Mouse (Mus musculus) embryonic facial prominence, embryonic 15.5 days (tissue): ENCODE data around the gene Lrrn3. TPM values are rescaled to one million over a fixed set of nuclear protein-coding genes. Genes with fewer than 3 reads are reported as not detected.

Experiments
- ATAC-seq: fragments of 200-750 bp; cut with Nextera tagmentation; 2 replicates; pipeline ENCODE4 v1.8.0; 2017; ENCODE audit warnings: low read depth, moderate TSS enrichment; ENCODE audit not compliant: insufficient number of reproducible peaks, low FRiP score, low TSS enrichment
- H3K27ac ChIP-seq: fragments of 300-500 bp; sonication (generic); replicated peaks from 2 replicates; pipeline ENCODE4 v1.5.1; 2015; ENCODE audit warnings: mild to moderate bottlenecking, inconsistent platforms
- H3K27me3 ChIP-seq: fragments of 300-500 bp; sonication (generic); 2 replicates; pipeline ENCODE4 v1.6.1; 2015; ENCODE audit warnings: inconsistent platforms
- H3K36me3 ChIP-seq: fragments of 300-500 bp; sonication (generic); 2 replicates; pipeline ENCODE4 v1.6.1; 2015; ENCODE audit warnings: mild to moderate bottlenecking, inconsistent platforms
- H3K4me1 ChIP-seq: fragments of 300-500 bp; sonication (generic); 2 replicates; pipeline ENCODE4 v1.6.1; 2015; ENCODE audit warnings: inconsistent platforms
- H3K4me2 ChIP-seq: fragments of 300-500 bp; sonication (generic); replicated peaks from 2 replicates; pipeline ENCODE4 v1.6.1; 2015; ENCODE audit warnings: mild to moderate bottlenecking, inconsistent platforms
- H3K4me3 ChIP-seq: fragments of 300-500 bp; sonication (generic); replicated peaks from 2 replicates; pipeline ENCODE4 v1.5.1; 2015; ENCODE audit warnings: mild to moderate bottlenecking, inconsistent platforms
- H3K9ac ChIP-seq: fragments of 300-500 bp; sonication (generic); 2 replicates; pipeline ENCODE4 v1.6.1; 2015; ENCODE audit warnings: inconsistent platforms
- H3K9me3 ChIP-seq: fragments of 300-500 bp; sonication (generic); replicated peaks from 2 replicates; pipeline ENCODE4 v1.6.1; 2016; ENCODE audit warnings: inconsistent platforms
- WGBS: fragments of 180-500 bp; shearing (Covaris S2); methylation state at CpG from one replicate; pipeline ENCODE4 v1.1.7; 2015; 5-methylcytosine and 5-hydroxymethylcytosine counted together
- polyA plus RNA-seq: library from polyadenylated mRNA; unstranded; fragments of >200 nt; fragmentation: Nextera tagmentation; extraction: Ambion mirVana; gene quantifications from 2 replicates; pipeline ENCODE4 v1.2.1, GENCODE M21; 2015

Gene Lrrn3
- polyA plus RNA-seq: 12.3 and 13.8 TPM in 2 replicates

- H3K9ac ChIP-seq: peak within 1 kb of the TSS; percentile 23; the same call in 1 of the 2 replicates
- no peaks in the 10 kb centered on the region for H3K36me3 ChIP-seq
- ATAC-seq: no peak
- H3K4me2 ChIP-seq: peak within 1 kb of the TSS; percentile 58
- no peaks in the 10 kb centered on the region for H3K27me3 ChIP-seq
- peaks cover 9% of the 10 kb centered on the region; the same call in 1 of the 2 replicates for H3K4me1 ChIP-seq
- no peaks in the 10 kb centered on the region for H3K9me3 ChIP-seq
- WGBS: 97% methylated on average over 1 of the region's 1 CpGs
- no peak within 1 kb of the TSS; the same call in 1 of the 2 replicates for H3K27ac ChIP-seq
- H3K4me3 ChIP-seq: peak within 1 kb of the TSS; percentile 44
Observed at GRCm38 (mm10) chr12:41486331-41486730, at the start of gene Lrrn3. Gene Lrrn3, minus strand, starts transcription at chr12:41486431.

- Histone ChIP-seq H3K4me3 (no peak overlapping the region), H3K27ac (no peak overlapping the region), H3K9ac (no peak overlapping the region), H3K27me3 (no peaks in the 10 kb centered on the region), H3K36me3 (no peaks in the 10 kb centered on the region), H3K9me3 (no peaks in the 10 kb centered on the region), H3K4me1 (no peaks in the 10 kb centered on the region), H3K4me2 (no peak overlapping the region)
- no peak for ATAC-seq
- 70% methylated on average over 4 of the region's 4 CpGs for WGBS
Observed at GRCm38 (mm10) chr12:41528410-41528809, 42.2 kb upstream of the Lrrn3 start.

GRCm38 (mm10) chr12:41526688-41527087 is 40.5 kb upstream of the Lrrn3 start:
- H3K27me3 ChIP-seq: no peaks in the 10 kb centered on the region
- WGBS: 49% methylated on average over 2 of the region's 2 CpGs
- no peaks in the 10 kb centered on the region for H3K36me3 ChIP-seq
- H3K4me3 ChIP-seq: no peak overlapping the region
- H3K9ac ChIP-seq: no peak overlapping the region
- H3K27ac ChIP-seq: no peak overlapping the region
- no peak for ATAC-seq
- no peak overlapping the region for H3K4me2 ChIP-seq
- no peaks in the 10 kb centered on the region for H3K9me3 ChIP-seq
- no peaks in the 10 kb centered on the region for H3K4me1 ChIP-seq

GRCm38 (mm10) chr12:41521671-41522070 is 35.4 kb upstream of the Lrrn3 start:
- no peaks in the 10 kb centered on the region for H3K9me3 ChIP-seq
- ATAC-seq: no peak
- H3K27ac ChIP-seq: no peak overlapping the region
- no peak overlapping the region for H3K9ac ChIP-seq
- no peak overlapping the region for H3K4me2 ChIP-seq
- no peak overlapping the region for H3K4me3 ChIP-seq
- WGBS: 85% methylated on average over 2 of the region's 2 CpGs
- H3K4me1 ChIP-seq: no peaks in the 10 kb centered on the region
- H3K27me3 ChIP-seq: no peaks in the 10 kb centered on the region
- no peaks in the 10 kb centered on the region for H3K36me3 ChIP-seq

- H3K36me3 ChIP-seq: no peaks in the 10 kb centered on the region
- no peak overlapping the region for H3K4me2 ChIP-seq
- WGBS: 75% methylated on average over 2 of the region's 2 CpGs
Observed at GRCm38 (mm10) chr12:41520326-41520725, 34.1 kb upstream of the Lrrn3 start.

GRCm38 (mm10) chr12:41518897-41519296 is 32.7 kb upstream of the Lrrn3 start:
- 52% methylated on average over 5 of the region's 5 CpGs for WGBS

More at GRCm38 (mm10) chr12:41520326-41520725, 34.1 kb upstream of the Lrrn3 start:
- H3K4me3 ChIP-seq: no peak overlapping the region
- no peaks in the 10 kb centered on the region for H3K9me3 ChIP-seq
- no peaks in the 10 kb centered on the region for H3K27me3 ChIP-seq
- H3K9ac ChIP-seq: no peak overlapping the region
- no peak for ATAC-seq
- no peaks in the 10 kb centered on the region for H3K4me1 ChIP-seq
- H3K27ac ChIP-seq: no peak overlapping the region

GRCm38 (mm10) chr12:41510588-41510987 is 24.4 kb upstream of the Lrrn3 start:
- WGBS: 67% methylated on average over 3 of the region's 3 CpGs

More at GRCm38 (mm10) chr12:41518897-41519296, 32.7 kb upstream of the Lrrn3 start:
- Histone ChIP-seq H3K27me3 (no peaks in the 10 kb centered on the region), H3K4me3 (no peak overlapping the region), H3K27ac (no peak overlapping the region), H3K4me1 (no peaks in the 10 kb centered on the region), H3K4me2 (no peak overlapping the region), H3K9me3 (no peaks in the 10 kb centered on the region), H3K36me3 (no peaks in the 10 kb centered on the region), H3K9ac (no peak overlapping the region)
- ATAC-seq: no peak

GRCm38 (mm10) chr12:41508610-41509009 is 22.4 kb upstream of the Lrrn3 start:
- Histone ChIP-seq H3K27ac (no peak overlapping the region), H3K36me3 (no peaks in the 10 kb centered on the region), H3K27me3 (no peaks in the 10 kb centered on the region), H3K4me2 (no peak overlapping the region), H3K9me3 (no peaks in the 10 kb centered on the region), H3K4me3 (no peak overlapping the region), H3K9ac (no peak overlapping the region), H3K4me1 (no peaks in the 10 kb centered on the region)
- 76% methylated on average over 4 of the region's 4 CpGs for WGBS
- no peak for ATAC-seq

More at GRCm38 (mm10) chr12:41510588-41510987, 24.4 kb upstream of the Lrrn3 start:
- Histone ChIP-seq H3K27me3 (no peaks in the 10 kb centered on the region), H3K9ac (no peak overlapping the region), H3K4me3 (no peak overlapping the region), H3K27ac (no peak overlapping the region), H3K4me2 (no peak overlapping the region), H3K9me3 (no peaks in the 10 kb centered on the region), H3K4me1 (no peaks in the 10 kb centered on the region), H3K36me3 (no peaks in the 10 kb centered on the region)
- no peak for ATAC-seq

GRCm38 (mm10) chr12:41500049-41500820 is 14.0 kb upstream of the Lrrn3 start:
- ATAC-seq: no peak
- 47% methylated on average over 9 of the region's 9 CpGs for WGBS
- H3K4me2 ChIP-seq: no peak overlapping the region
- H3K9ac ChIP-seq: no peak overlapping the region
- no peaks in the 10 kb centered on the region for H3K36me3 ChIP-seq
- H3K27me3 ChIP-seq: no peaks in the 10 kb centered on the region
- H3K4me3 ChIP-seq: no peak overlapping the region
- no peaks in the 10 kb centered on the region for H3K4me1 ChIP-seq
- H3K27ac ChIP-seq: no peak overlapping the region
- H3K9me3 ChIP-seq: no peaks in the 10 kb centered on the region

- Histone ChIP-seq H3K4me1 (no peaks in the 10 kb centered on the region), H3K27me3 (no peaks in the 10 kb centered on the region), H3K27ac (no peak overlapping the region), H3K36me3 (no peaks in the 10 kb centered on the region), H3K9ac (no peak overlapping the region), H3K4me2 (no peak overlapping the region), H3K4me3 (no peak overlapping the region), H3K9me3 (no peaks in the 10 kb centered on the region)
- 37% methylated on average over 10 of the region's 10 CpGs for WGBS
- no peak for ATAC-seq
Observed at GRCm38 (mm10) chr12:41494620-41495019, 8.4 kb upstream of the Lrrn3 start.

GRCm38 (mm10) chr12:41487005-41487404 is 774 bp upstream of the Lrrn3 start:
- WGBS: 27% methylated on average over 5 of the region's 5 CpGs
- no peak overlapping the region for H3K4me3 ChIP-seq
- H3K4me1 ChIP-seq: peaks cover 9% of the 10 kb centered on the region; the same call in 1 of the 2 replicates
- ATAC-seq: no peak
- no peak overlapping the region for H3K27ac ChIP-seq
- H3K4me2 ChIP-seq: no peak overlapping the region
- H3K9me3 ChIP-seq: no peaks in the 10 kb centered on the region
- H3K9ac ChIP-seq: no peak overlapping the region
- H3K36me3 ChIP-seq: no peaks in the 10 kb centered on the region
- H3K27me3 ChIP-seq: no peaks in the 10 kb centered on the region
